7 mouse cellular contexts compared by ENCODE assay signal in genomic region chr6:129423734-129424072, GRCm38 (mm10). TPM values are rescaled to one million over a fixed set of nuclear protein-coding genes. Genes with fewer than 3 reads are reported as not detected.
DNase-seq lines count a peak whose midpoint lies in the region; ATAC-seq lines count a peak whose summit lies in the region.

No protein-coding gene starts in this region.

- no peak overlapping the region for H3K9ac ChIP-seq in intestine, embryonic 16.5 days (ENCODE audit: low read depth, low read length)
- H3K9ac ChIP-seq in midbrain, embryonic 11.5 days (ENCODE audit: low read length): no peak overlapping the region

- DNase-seq in adrenal gland, adult (ENCODE audit: inconsistent age in 2 of 2, low spot score in 1 of 2): peak; percentile 73 to 96
- peak; percentile 65 for DNase-seq in embryo, embryonic 10 days (ENCODE audit: low spot score)
- peak; percentile 43 for DNase-seq in gastrocnemius, postnatal 25 days
- peak; percentile 50 for DNase-seq in left cerebral cortex, postnatal 25 days (ENCODE audit: low spot score in 2 of 2)
- peak; percentile 98 for DNase-seq in midbrain, embryonic 11.5 days (ENCODE audit: low spot score, missing footprints)
- DNase-seq in skeletal muscle tissue, adult 2 months (ENCODE audit: low read depth, low spot score): peak; percentile 68

- intact Hi-C loops in left cerebral cortex, postnatal 25 days (cut with DNase I): no loop called here

- peak; percentile 80 for ATAC-seq in intestine, embryonic 16.5 days
- ATAC-seq in midbrain, embryonic 11.5 days (ENCODE audit: low FRiP score): peak; percentile 85

- no peaks in the 10 kb centered on the region for H3K9me3 ChIP-seq in intestine, embryonic 16.5 days (ENCODE audit: control insufficient read depth, low read length)
- no peaks in the 10 kb centered on the region for H3K9me3 ChIP-seq in midbrain, embryonic 11.5 days (ENCODE audit: control insufficient read depth, low read length)

- no peak overlapping the region for H3K4me2 ChIP-seq in intestine, embryonic 16.5 days (ENCODE audit: low read depth, low read length)
- no peak overlapping the region for H3K4me2 ChIP-seq in midbrain, embryonic 11.5 days

- H3K27me3 ChIP-seq in intestine, embryonic 16.5 days (replicated peaks; ENCODE audit: control insufficient read depth, insufficient read depth, low read length): no peaks in the 10 kb centered on the region
- no peaks in the 10 kb centered on the region for H3K27me3 ChIP-seq in midbrain, embryonic 11.5 days (ENCODE audit: control insufficient read depth, insufficient read depth, low read length)

- peak overlapping the region; percentile 47; the same call in 1 of the 2 replicates for H3K27ac ChIP-seq in intestine, embryonic 16.5 days (ENCODE audit: low read length)
- no peak overlapping the region for H3K27ac ChIP-seq in midbrain, embryonic 11.5 days (ENCODE audit: low read depth, low read length)

- peaks cover 16% of the 10 kb centered on the region for H3K4me1 ChIP-seq in intestine, embryonic 16.5 days (ENCODE audit: control insufficient read depth, insufficient read depth, low read length)
- H3K4me1 ChIP-seq in midbrain, embryonic 11.5 days (ENCODE audit: control insufficient read depth, insufficient read depth, low read length): no peaks in the 10 kb centered on the region

- H3K4me3 ChIP-seq in intestine, embryonic 16.5 days (ENCODE audit: low read length): no peak overlapping the region
- H3K4me3 ChIP-seq in midbrain, embryonic 11.5 days (ENCODE audit: low read depth, low read length): no peak overlapping the region

- 7% methylated on average over 1 of the region's 1 CpGs for WGBS in intestine, embryonic 16.5 days
- WGBS in midbrain, embryonic 11.5 days: 6% methylated on average over 1 of the region's 1 CpGs

- H3K36me3 ChIP-seq in intestine, embryonic 16.5 days (ENCODE audit: control insufficient read depth, insufficient read depth, low read length): no peaks in the 10 kb centered on the region
- no peaks in the 10 kb centered on the region for H3K36me3 ChIP-seq in midbrain, embryonic 11.5 days (ENCODE audit: control insufficient read depth, insufficient read depth, low read length)

RNA-seq across cellular contexts. Expression of gene Clec9a, which starts 15.0 kb away (rescaled TPM):
- total RNA-seq in gastrocnemius, postnatal 25 days (2021): not detected
- 0.09 and 0.15 TPM in 2 replicates for polyA plus RNA-seq in intestine, embryonic 16.5 days (2015; fragmentation: Nextera tagmentation; extraction: Ambion mirVana)
- not detected for total RNA-seq in left cerebral cortex, postnatal 25 days (2021)
- polyA plus RNA-seq in midbrain, embryonic 11.5 days (2014; fragmentation: Nextera tagmentation; extraction: Ambion mirVana): 0.23 and 0.26 TPM in 2 replicates

RNA-seq across cellular contexts. Expression of gene Clec1b, which starts 26.6 kb away (rescaled TPM):
- not detected for total RNA-seq in gastrocnemius, postnatal 25 days (2021)
- 0.76 and 0.89 TPM in 2 replicates for polyA plus RNA-seq in intestine, embryonic 16.5 days (2015; fragmentation: Nextera tagmentation; extraction: Ambion mirVana)
- total RNA-seq in left cerebral cortex, postnatal 25 days (2021): not detected
- polyA plus RNA-seq in midbrain, embryonic 11.5 days (2014; fragmentation: Nextera tagmentation; extraction: Ambion mirVana): 10.5 and 11.3 TPM in 2 replicates

RNA-seq across cellular contexts. Expression of gene Clec1a, which starts 28.1 kb away (rescaled TPM):
- 1 to 10 TPM; 2.4 to 2.5 TPM for total RNA-seq in gastrocnemius, postnatal 25 days (2021)
- polyA plus RNA-seq in intestine, embryonic 16.5 days (2015; fragmentation: Nextera tagmentation; extraction: Ambion mirVana): 3.6 and 3.8 TPM in 2 replicates
- under 1 TPM; 0.66 to 0.85 TPM for total RNA-seq in left cerebral cortex, postnatal 25 days (2021)
- polyA plus RNA-seq in midbrain, embryonic 11.5 days (2014; fragmentation: Nextera tagmentation; extraction: Ambion mirVana): 1.2 and 1.3 TPM in 2 replicates

RNA-seq across cellular contexts. Expression of gene Clec12b, which starts 38.0 kb away (rescaled TPM):
- not detected for total RNA-seq in gastrocnemius, postnatal 25 days (2021)
- polyA plus RNA-seq in intestine, embryonic 16.5 days (2015; fragmentation: Nextera tagmentation; extraction: Ambion mirVana): 0.10 and 0.23 TPM in 2 replicates
- not detected for total RNA-seq in left cerebral cortex, postnatal 25 days (2021)
- polyA plus RNA-seq in midbrain, embryonic 11.5 days (2014; fragmentation: Nextera tagmentation; extraction: Ambion mirVana): not detected in 2 replicates

Comparison
In these comparisons a context has a peak if more than half of its experiments do, and no peak if none do; other contexts are left out.
1. DNase-seq: peak in every context shown above with its lines; median percentile 98 in midbrain, embryonic 11.5 days; 84 in adrenal gland, adult; 68 in skeletal muscle tissue, adult 2 months; 65 in embryo, embryonic 10 days; 50 in left cerebral cortex, postnatal 25 days; 43 in gastrocnemius, postnatal 25 days.